Mouse (Mus musculus): ENCODE measurements at regions not wholly inside any gene's neighbourhood (a gene's known extent, or its start where the extent isn't known, plus 50 kb on each side); places are given as distances from the start of the nearest gene placed in this dataset.

DNA sequence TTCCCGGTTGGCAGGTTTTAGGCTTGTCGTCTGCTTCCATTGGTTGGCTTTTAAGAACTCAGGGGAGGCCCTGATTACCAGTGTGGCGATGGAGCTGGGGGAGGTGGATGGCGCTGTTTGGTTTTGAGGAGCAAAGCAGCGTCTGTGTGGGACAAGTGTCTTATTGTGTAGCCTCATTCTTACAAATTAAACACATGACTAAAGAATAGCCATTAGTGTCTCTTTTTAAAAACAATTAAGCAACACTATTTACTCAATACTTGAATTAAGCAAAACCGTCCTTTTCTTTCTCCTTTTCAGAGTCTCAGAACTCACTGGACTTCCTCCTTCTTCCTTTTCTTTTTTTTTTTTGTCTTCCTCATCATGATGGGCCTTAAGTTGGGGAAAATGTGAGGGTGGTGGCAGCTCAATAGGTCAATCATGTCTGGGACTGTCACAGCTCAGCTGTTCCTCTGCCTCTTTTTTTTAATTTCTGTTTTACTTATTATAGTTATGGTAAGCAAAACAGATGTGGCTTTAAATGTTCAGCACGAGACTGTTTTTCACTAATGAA lies 89.1 kb downstream of the Kcnrg start:
- no peak for DNase-seq

GRCm38 (mm10) chr14:61696886-61697554 lies 89.8 kb downstream of the Kcnrg start:
- DNase-seq: no peak

DNA sequence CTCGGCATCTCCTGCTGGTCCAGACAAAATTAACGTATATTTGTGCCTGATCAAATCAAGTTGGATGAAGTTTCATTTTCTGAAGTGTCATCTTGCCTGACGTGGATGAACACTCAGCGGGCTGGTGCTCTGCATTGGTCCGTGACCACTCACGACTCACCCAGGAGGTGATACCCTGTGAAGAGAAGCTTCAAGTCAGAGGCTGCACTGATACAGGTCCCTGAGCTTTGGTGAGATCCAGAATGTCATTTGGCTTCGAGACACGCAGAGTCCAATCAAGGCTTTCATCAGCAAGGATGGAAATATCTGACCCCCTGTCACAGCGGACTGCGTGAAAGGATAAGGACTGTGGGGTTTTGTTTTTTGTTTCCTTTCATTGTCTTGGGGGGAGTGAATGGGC lies 90.4 kb downstream of the Kcnrg start:
- DNase-seq: no peak

- DNase-seq: no peak
These were observed 91.2 kb downstream of the Kcnrg start for GRCm38 (mm10) chr14:61698358-61699055.

- no peak for DNase-seq
These were observed 92.4 kb downstream of the Kcnrg start for GRCm38 (mm10) chr14:61699638-61700037.

- no peak for DNase-seq
These were observed 93.9 kb downstream of the Kcnrg start for GRCm38 (mm10) chr14:61701131-61701530.

DNA sequence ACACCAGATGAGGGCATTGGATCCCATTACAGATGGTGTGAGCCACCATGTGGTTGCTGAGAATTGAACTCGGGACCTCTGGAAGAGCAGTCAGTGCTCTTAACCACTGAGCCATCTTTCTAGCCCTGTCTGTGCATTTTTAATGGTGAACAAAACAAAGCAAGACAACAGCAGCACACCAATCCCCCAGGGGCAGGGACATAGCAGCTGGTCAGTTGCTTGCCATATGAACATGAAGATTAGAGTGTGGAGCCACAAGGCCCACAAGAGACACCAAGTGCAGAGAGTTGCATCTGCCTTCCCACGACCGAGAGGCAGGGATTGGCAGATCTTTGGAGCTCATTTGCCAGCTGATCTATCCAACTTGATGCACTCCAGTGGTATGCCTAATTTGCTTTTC lies 96.7 kb downstream of the Kcnrg start:
- no peak for DNase-seq

DNA sequence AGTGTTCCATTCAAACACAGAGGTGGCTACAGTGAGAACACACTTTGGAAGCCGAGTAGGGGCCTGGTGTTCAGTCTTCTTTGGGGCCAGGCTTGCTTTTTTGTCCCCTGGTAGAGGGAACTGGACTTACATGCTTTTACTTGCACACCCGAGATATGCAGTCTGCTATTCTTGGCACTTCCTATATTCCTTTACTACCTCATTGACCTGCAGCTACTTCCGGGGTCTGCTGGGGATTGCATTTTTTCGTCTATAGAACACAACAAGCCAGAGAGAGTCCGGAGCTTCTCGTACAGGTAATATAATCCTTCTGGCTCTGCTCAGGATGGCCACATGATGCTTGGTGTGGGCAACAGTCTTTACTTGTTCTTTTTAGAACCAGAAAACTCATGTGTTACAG lies 99.7 kb downstream of the Kcnrg start:
- no peak for DNase-seq

- no peak for DNase-seq
These were observed 101.1 kb downstream of the Kcnrg start for GRCm38 (mm10) chr14:61708331-61708730.

DNA sequence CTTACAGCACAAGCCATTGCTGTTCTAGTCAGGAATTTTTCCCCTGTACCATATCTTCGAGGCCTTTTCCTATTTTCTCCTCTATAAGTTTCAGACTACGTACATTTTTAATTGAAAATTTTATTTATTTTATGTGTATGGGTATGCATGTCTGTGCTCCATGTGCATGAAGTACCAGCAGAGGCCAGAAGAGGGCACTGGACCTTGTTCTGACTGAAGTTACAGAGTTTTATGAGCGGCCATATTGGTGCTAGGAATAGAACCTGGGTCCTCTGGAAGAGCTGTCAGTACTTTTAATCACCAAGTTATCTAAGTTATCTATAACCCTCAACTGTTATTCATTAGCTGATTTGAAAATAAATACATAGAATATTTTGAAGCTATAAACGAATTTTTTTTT lies 108.5 kb downstream of the Kcnrg start:
- DNase-seq: no peak

DNA sequence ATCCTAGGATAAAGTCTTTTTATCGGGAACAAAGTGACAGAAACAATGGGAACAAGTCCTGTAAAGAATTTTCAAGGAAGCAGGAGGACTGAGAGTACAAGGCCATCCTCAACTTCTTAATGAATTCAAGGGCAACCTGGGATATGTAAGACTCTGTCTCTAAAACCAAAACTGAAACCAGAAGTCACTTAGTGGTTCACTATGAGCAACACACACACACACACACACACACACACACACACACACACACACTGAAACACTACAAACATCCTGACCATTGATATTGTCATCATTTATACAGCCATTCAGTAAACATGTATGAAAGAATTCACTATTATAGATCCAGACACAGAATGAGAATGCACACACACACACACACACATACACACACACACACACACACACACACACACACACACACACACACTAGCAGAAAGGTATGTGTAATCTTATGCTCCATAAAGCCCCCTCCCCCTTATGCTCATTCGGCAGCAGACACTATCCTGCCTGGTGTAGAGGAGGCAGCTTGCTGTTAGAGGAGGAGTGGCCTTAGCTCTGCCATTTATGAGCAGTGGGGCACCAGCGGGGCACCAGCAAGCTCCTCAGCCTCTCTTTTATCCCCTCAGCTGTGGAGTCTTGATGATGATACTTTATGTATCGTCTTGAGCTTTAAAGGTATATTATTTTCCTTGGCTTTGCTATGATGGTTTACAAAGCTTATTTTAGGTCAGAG lies 111.3 kb downstream of the Kcnrg start:
- no peak for DNase-seq

DNA sequence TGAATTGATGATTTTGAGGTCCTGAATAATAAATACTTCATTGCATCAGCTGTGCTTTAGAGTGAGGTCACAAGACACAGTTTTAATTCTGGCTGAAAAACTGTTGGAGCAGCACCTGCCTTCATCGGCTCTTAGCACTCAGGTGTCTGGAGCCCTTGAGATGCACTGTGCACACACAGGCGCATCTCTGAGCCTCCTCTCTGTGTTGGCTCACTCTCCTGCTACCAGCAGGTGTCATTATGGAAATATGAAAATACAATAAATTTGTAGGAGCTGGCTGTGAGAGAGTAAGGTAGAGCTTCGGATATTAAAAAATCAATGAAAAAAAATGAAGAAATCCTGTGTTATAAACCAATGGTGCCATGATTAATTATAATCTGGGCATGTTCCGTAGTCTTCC lies 114.0 kb downstream of the Kcnrg start:
- DNase-seq: no peak

DNA sequence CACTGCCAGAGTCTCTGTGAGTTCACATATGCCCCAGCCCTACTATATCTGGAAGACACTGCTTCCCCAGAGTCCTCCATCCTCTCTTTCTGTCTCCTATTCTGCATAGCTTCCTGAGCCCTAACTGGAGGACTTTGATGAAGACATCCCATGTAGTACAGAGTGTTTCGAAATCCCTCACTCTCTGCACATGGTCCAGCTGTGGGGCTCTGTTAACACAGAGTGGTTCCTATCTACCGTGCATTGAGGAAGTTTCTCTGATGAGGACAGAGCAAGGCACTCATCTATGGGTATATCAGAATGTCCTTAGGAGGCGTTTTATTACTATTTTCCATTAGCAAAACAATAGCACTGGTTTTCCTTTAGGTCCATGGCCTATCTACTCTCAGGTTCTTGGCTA lies 117.7 kb downstream of the Kcnrg start:
- no peak for DNase-seq

DNA sequence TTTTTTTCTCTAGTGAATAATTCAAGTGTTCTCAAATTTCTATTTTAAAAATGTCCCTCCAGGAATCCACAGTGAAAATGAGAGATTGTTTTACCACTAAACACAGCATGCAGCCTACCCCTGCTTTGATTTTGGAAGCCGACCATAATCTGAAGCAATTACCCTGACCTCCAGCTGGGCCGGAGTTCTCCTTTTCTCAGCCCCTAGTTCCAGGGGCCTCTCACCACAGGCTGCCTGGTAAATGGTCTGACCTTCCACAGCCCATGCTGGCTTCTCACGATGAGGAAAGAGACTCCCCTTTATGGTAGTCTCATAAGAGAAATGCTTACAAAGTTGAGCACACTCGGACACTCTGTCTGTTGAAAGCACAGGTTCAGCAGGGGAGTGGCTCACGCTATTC lies 121.3 kb downstream of the Kcnrg start:
- no peak for DNase-seq

GRCm38 (mm10) chr14:61735541-61735940 lies 128.3 kb downstream of the Kcnrg start:
- DNase-seq: no peak

DNA sequence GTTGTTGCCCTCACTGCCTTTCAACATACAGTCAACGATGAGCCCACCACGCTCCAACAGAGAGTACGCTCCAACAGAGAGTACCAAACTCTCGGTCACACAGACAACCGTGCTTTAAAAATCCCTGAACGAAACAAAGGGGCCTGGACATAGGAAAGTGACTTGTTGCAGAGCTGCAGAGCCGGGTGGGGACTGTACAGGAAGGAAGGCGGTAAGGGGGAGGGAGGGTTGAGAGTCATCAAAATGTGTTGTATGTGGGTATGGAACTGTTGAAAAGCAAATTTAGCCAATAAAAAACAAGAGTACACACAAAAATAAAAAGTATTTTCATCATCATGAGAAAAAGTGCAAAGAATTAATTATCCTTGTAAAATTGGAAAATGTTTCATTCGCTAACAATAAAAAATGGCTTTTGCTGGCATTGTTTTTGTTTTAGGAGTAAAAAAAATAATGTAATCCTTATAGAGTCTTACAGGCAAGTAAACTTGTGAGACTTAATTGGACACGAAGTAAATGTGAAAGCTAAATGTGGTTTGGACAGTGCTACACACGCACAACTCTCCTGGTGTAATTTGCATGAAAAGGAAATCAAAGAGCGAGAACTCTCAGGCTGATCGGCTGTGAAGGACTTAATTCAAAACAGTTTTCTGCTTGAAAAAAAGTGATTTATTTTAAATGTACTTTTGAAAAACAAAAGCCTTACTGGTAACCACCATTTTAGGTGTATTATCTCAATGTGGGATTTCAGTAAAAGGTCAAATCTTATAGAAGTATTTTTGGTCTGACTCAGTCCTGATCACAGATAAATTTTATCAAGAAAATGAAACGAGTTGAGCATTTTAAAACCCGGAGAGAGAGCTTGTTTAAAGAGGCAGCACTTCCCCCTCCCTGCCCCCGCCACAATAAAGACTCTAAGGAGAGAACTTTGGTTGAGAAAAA lies 129.4 kb downstream of the Kcnrg start:
- peak; percentile 34 for DNase-seq

DNA sequence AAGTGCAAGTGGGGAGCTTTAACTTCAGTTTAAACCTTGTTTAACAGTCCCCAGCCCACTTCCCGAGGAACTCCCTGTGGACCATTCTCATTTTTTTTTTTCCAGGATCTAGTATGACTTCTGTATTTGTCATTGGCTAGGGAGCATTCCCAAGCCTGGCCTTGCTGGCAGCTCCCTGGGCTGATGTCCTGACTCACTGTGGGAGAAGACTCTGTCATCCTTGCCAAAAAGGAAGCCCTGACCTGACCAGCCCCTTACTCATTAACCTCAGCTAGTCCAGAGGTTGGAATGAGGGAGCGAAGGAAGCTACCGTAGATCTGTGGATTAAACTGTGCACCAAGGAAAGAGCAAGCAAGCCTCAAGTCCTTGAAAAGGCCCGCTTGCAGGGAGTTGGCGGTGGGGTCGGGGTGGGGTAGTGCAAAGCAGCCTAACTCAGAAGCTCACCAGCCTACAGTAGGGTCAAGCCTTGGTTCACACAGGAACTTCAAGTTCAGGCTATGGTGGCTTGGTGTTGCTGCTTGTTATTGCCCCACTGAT lies 130.3 kb downstream of the Kcnrg start:
- peak; percentile 63 for DNase-seq

GRCm38 (mm10) chr14:61739453-61739852 lies 132.2 kb downstream of the Kcnrg start:
- no peak for DNase-seq

GRCm38 (mm10) chr14:61743855-61744408 lies 136.7 kb downstream of the Kcnrg start:
- no peak for DNase-seq

DNA sequence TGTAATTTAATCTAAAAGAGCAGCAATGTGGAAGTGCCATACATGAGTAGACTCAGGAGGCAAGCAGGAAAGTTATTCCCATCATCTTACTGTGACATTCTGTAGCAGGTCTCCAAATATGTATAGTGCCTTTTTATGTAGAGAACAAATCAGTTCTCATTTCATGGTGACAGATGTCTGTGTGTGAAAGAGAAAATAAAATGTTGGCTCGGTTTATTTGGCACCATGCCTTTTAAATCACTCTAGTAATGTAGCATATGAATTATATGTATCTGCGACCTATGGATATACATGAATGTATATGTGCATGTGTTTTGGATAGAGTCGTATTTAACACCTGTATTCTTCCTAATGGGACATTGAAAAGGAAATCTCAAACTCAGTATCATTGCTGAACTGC lies 146.2 kb downstream of the Kcnrg start:
- no peak for DNase-seq

- DNase-seq: no peak
These were observed 149.4 kb downstream of the Kcnrg start for GRCm38 (mm10) chr14:61756651-61757050.
